Mouse (Mus musculus) neural tube, embryonic 14.5 days (tissue): ENCODE results near the gene Dcaf12. TPM values are rescaled to one million over a fixed set of nuclear protein-coding genes. Genes with fewer than 3 reads are reported as not detected.
A peak's percentile ranks its signal among the peaks of the same experiment; 100 is the strongest.

Experiments
- ATAC-seq: fragments of 200-750 bp; cut with Nextera tagmentation; 2 replicates; pipeline ENCODE4 v1.8.0; 2017; ENCODE audit warnings: low read depth, mild to moderate bottlenecking, moderate TSS enrichment, moderate library complexity
- H3K27ac ChIP-seq: fragments of 300-500 bp; sonication (generic); 2 replicates; pipeline ENCODE4 v1.5.1; 2014; ENCODE audit warnings: low read depth, mild to moderate bottlenecking, control low read depth, low read length, moderate library complexity, mixed read lengths
- H3K27me3 ChIP-seq: fragments of 300-500 bp; sonication (generic); 2 replicates; pipeline ENCODE4 v1.6.1; 2014; ENCODE audit warnings: low read length; ENCODE audit not compliant: control insufficient read depth, insufficient read depth
- H3K36me3 ChIP-seq: fragments of 300-500 bp; sonication (generic); 2 replicates; pipeline ENCODE4 v1.6.1; 2014; ENCODE audit warnings: low read length, mixed read lengths; ENCODE audit not compliant: control insufficient read depth, insufficient read depth
- H3K4me1 ChIP-seq: fragments of 300-500 bp; sonication (generic); 2 replicates; pipeline ENCODE4 v1.6.1; 2014; ENCODE audit warnings: low read length; ENCODE audit not compliant: control insufficient read depth, insufficient read depth
- H3K4me2 ChIP-seq: fragments of 300-500 bp; sonication (generic); 2 replicates; pipeline ENCODE4 v1.6.1; 2014; ENCODE audit warnings: mild to moderate bottlenecking, low read depth, low read length, control low read depth
- H3K4me3 ChIP-seq: fragments of 300-500 bp; sonication (generic); 2 replicates; pipeline ENCODE4 v1.5.1; 2014; ENCODE audit warnings: low read depth, low read length, control low read depth, mixed read lengths
- H3K9ac ChIP-seq: fragments of 300-500 bp; sonication (generic); replicated peaks from 2 replicates; pipeline ENCODE4 v1.6.1; 2014; ENCODE audit warnings: low read depth, mild to moderate bottlenecking, control low read depth, low read length, mixed read lengths
- H3K9me3 ChIP-seq: fragments of 300-500 bp; sonication (generic); 2 replicates; pipeline ENCODE4 v1.6.1; 2016; ENCODE audit warnings: low read length; ENCODE audit not compliant: control insufficient read depth
- WGBS: fragments of 180-500 bp; shearing (Covaris S2); extraction: QIAGEN DNeasy Blood & Tissue Kit; methylation state at CpG from one replicate; pipeline ENCODE4 v1.1.7; 2014; 5-methylcytosine and 5-hydroxymethylcytosine counted together
- polyA plus RNA-seq: library from polyadenylated mRNA; unstranded; fragments of >200 nt; fragmentation: Nextera tagmentation; extraction: Ambion mirVana; gene quantifications from 2 replicates; pipeline ENCODE4 v1.2.1, GENCODE M21; 2014

Gene Dcaf12
- polyA plus RNA-seq, 1 experiment from 2014 or later, result 57.4 TPM

DNA sequence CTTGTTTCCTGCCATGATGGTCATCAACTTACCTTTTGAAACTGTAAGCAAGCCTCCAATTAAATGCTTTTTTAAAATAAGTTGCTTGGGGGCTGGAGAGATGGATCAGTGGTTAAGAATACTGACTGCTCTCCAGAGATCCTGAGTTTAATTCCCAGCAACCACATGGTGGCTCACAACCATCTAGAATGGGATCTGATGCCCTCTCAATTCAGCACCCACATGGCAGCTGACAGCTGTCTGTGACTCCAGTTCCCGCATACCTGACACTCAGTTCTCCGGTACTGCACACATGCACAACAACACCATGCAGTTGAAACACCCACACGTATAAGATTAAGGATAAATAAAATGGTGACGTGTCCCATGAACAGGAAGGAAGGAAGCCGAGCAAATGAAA, 3.6 kb upstream of the Dcaf12 start:
- Histone ChIP-seq H3K36me3 (no peaks in the 10 kb centered on the region), H3K9me3 (no peaks in the 10 kb centered on the region), H3K4me1 (peaks cover 6% of the 10 kb centered on the region; the same call in 1 of the 2 replicates), H3K4me3 (no peak overlapping the region), H3K4me2 (no peak overlapping the region), H3K9ac (no peak overlapping the region), H3K27ac (no peak overlapping the region), H3K27me3 (no peaks in the 10 kb centered on the region)
- WGBS, result 85% methylated on average over 5 of the region's 5 CpGs
- no peak for ATAC-seq

DNA sequence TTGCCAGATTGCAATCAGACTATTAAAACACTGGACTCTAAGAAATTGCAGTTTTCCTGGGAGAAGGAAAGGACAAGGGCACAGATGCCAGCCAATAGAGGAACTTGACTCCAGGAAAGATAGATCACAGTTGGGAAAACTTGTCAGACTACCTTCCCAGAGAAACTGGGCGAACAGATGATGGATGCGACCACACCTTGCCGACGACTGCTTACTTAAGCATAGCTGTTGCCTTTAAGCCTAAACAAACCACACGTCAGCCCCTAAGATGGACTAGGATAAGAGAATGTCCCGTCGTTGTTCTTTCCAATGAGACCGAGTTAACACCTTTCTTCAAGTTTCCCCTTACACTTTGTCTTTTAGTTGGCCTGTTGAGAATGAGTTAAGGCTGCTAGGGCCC, 484 bp upstream of the Dcaf12 start:
- no peaks in the 10 kb centered on the region for H3K27me3 ChIP-seq
- peaks cover 14% of the 10 kb centered on the region for H3K4me1 ChIP-seq
- peak overlapping the region; percentile 99 for H3K4me3 ChIP-seq
- H3K27ac ChIP-seq, result peak overlapping the region; percentile 95
- H3K36me3 ChIP-seq, result peaks cover 9% of the 10 kb centered on the region
- no peaks in the 10 kb centered on the region for H3K9me3 ChIP-seq
- WGBS, result 59% methylated on average over 8 of the region's 8 CpGs
- ATAC-seq, result no peak
- H3K4me2 ChIP-seq, result peak overlapping the region; percentile 91
- peak overlapping the region; percentile 49 for H3K9ac ChIP-seq

DNA sequence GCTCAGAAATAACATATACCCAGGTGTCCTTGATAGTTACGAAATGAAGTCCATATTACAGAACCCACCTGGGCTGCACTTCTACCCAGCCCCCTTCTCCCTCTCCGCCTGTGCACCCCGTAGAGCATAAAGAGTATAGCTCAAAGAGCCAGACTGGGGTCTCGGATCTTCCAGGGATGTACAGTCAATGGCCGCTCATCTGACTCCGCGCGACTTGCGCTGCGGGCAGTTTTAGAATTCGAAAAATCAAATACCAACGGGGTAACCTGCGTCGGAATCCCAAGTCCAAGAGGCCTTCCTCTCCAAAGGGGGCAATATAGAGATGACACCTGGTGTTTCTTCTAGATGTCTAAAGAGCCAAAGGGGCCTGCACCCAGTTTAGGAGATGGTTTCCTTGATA, 967 bp downstream of the Dcaf12 start:
- Histone ChIP-seq H3K4me3 (peak overlapping the region; percentile 99), H3K9me3 (no peaks in the 10 kb centered on the region), H3K4me1 (peaks cover 14% of the 10 kb centered on the region), H3K36me3 (peaks cover 11% of the 10 kb centered on the region), H3K4me2 (peak overlapping the region; percentile 91), H3K9ac (peak overlapping the region; percentile 84), H3K27me3 (no peaks in the 10 kb centered on the region), H3K27ac (peak overlapping the region; percentile 95; the same call in 1 of the 2 replicates)
- no peak for ATAC-seq
- WGBS, result 17% methylated on average over 14 of the region's 14 CpGs

DNA sequence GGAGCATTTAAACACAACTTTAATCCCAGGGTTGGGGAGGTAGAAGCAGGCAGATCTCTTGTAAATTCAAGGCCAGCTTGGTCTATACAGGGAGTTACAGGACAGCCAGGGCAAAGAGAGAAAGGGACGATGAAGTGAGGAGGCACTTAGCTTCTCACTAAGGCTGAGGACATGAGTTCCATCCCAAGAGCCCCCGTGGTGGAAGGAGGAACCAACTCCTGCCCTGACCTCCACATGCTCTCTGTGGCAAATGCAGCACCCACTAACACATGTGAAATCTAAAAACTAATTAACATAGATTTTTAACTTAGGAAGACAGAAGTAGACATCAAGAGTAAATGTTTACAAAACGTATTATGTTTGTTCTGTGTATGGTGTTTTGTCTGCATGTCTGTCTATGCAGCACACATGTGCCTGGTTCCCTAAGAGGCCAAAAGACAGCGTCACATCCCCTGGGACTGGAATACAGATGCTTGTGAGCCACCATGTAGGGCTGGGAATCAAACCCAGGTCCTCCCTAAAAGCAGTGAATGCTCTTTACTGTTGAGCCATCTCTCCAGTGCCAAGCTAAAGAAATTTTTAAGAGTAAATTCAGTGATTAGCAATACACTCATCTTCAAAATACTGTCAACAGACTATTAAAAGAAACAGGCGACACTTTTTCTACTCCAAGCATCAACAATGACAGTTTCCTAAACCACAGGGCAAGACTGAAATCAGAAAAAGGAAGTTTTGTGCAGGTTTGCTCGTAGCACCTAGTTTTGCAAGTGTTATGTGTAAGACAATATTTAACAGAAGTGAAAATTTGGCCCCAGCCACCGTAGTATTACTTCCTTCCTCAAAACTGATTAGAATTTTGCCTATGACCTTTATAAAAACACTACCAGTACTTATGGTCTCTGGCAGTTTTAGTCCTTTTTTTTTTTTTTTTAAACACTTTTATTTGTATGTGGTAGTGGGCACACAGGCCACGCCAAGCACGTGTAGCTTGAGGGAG, 3.8 kb downstream of the Dcaf12 start:
- Histone ChIP-seq H3K27ac (no peak overlapping the region), H3K4me2 (no peak overlapping the region), H3K4me3 (no peak overlapping the region), H3K27me3 (no peaks in the 10 kb centered on the region), H3K9me3 (no peaks in the 10 kb centered on the region), H3K36me3 (peaks cover 17% of the 10 kb centered on the region), H3K9ac (no peak overlapping the region), H3K4me1 (peaks cover 14% of the 10 kb centered on the region)
- WGBS, result 93% methylated on average over 9 of the region's 9 CpGs
- no peak for ATAC-seq

DNA sequence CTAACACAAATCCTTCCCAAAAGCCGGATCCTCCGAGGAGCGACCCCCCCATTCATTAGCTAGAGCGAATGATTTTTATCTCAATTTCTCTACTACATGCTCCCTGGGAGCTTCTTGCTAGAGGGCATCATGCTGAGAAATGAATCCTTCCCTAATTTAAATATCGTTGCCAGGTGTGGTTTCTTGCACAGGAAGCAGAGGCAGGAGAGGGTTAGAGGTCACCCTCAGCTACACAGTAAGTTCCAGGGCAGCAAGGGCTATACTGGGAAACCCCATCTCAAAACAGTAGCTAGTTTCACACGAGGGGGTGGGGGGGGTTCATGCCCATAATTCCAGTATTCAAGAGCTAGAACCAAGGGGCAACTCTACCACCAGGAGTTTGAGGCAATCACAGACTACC, 7.3 kb downstream of the Dcaf12 start:
- Histone ChIP-seq H3K4me2 (no peak overlapping the region), H3K27ac (no peak overlapping the region), H3K36me3 (peaks cover 18% of the 10 kb centered on the region), H3K27me3 (no peaks in the 10 kb centered on the region), H3K4me3 (no peak overlapping the region), H3K9me3 (no peaks in the 10 kb centered on the region), H3K4me1 (peaks cover 4% of the 10 kb centered on the region; the same call in 1 of the 2 replicates), H3K9ac (no peak overlapping the region)
- WGBS, result 86% methylated on average over 6 of the region's 6 CpGs
- no peak for ATAC-seq

DNA sequence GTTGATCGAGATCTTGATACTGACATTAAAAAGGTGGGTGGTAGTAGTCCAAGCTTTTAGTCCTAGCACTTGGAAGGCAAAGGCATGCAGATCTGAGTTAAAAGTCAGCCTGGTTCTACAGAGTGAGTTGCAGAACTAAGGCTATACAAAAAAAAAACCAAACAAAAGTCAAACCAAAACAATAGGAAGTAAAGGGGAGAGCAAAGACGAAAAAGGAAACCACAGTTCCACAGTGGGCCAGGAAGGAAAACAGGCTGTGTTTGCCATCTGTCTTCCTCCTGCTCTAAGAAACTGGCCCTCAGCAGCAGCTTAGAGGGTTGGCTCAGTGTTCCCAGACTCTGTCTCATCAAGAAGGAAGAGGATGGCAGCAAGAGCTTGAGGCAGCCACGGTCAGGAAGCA, 10.4 kb downstream of the Dcaf12 start:
- Histone ChIP-seq H3K9me3 (no peaks in the 10 kb centered on the region), H3K4me2 (no peak overlapping the region), H3K27ac (no peak overlapping the region), H3K36me3 (peaks cover 35% of the 10 kb centered on the region), H3K27me3 (no peaks in the 10 kb centered on the region), H3K9ac (no peak overlapping the region), H3K4me1 (no peaks in the 10 kb centered on the region), H3K4me3 (no peak overlapping the region)
- ATAC-seq, result no peak
- WGBS, result 79% methylated on average over 3 of the region's 3 CpGs

DNA sequence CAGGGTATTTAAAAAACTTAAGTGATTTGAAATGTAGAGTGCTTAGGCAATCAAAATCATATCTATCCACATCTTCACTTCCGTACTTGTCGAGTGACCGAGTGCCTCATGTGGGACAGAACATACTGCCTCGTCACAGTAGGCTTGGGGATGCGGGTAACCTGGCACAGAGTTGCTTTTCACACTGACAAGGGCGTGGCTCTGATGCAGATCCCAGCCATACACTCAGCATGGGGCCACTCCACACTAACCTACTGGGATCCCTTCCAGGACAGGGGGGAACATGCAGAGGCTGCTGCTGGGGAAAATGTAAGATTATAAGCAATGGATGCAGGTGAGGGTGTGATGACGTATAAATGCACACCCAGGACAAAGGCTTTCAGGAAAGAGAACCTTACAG, 11.0 kb downstream of the Dcaf12 start:
- Histone ChIP-seq H3K9me3 (no peaks in the 10 kb centered on the region), H3K4me2 (no peak overlapping the region), H3K9ac (no peak overlapping the region), H3K27me3 (no peaks in the 10 kb centered on the region), H3K27ac (no peak overlapping the region), H3K4me3 (no peak overlapping the region), H3K4me1 (no peaks in the 10 kb centered on the region), H3K36me3 (peaks cover 41% of the 10 kb centered on the region)
- no peak for ATAC-seq
- 91% methylated on average over 7 of the region's 7 CpGs for WGBS

DNA sequence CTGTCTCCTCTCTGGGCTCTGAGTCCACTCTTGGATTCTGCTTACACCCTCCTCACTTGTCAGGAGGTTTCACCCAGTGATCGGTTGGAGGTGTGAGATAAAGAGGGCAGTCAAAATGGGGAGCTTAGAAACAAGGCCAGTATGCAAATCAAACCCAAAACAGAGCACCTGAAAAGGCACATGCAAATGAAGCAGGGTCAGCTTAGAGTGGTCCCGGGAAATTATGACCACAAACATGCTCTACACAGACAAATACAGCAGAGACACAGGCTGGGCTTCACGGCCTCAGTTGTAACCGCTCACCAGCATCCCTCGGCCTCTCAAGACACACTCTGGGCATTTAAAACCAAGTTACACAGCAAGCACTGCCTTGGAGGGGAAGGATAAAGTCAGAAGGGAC, 15.7 kb downstream of the Dcaf12 start:
- Histone ChIP-seq H3K27ac (no peak overlapping the region), H3K9ac (no peak overlapping the region), H3K27me3 (no peaks in the 10 kb centered on the region), H3K4me3 (no peak overlapping the region), H3K9me3 (no peaks in the 10 kb centered on the region), H3K36me3 (peaks cover 65% of the 10 kb centered on the region), H3K4me2 (no peak overlapping the region), H3K4me1 (no peaks in the 10 kb centered on the region)
- WGBS, result 98% methylated on average over 5 of the region's 5 CpGs
- no peak for ATAC-seq

DNA sequence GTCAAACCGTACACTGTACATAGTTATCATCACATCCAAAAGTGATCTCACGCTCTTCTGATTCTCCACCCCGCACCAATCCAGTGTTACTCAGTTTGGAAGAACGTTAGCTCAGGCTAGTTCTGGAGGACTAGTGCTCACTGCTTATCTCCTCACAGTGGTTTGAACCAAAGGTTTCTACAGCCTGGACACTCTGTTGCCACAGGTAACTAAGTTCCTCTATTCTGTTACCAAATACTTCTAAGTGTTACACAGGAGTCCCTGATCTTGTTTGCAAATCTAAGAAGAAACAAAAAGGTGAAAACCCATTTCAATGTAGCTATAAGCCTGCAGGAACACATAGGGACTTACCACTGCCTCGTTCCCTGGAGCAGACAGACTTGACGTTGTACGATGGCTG, 18.7 kb downstream of the Dcaf12 start:
- WGBS, result 98% methylated on average over 7 of the region's 7 CpGs
- Histone ChIP-seq H3K9me3 (no peaks in the 10 kb centered on the region), H3K4me2 (no peak overlapping the region), H3K4me1 (no peaks in the 10 kb centered on the region), H3K27ac (no peak overlapping the region), H3K9ac (no peak overlapping the region), H3K36me3 (peaks cover 64% of the 10 kb centered on the region), H3K27me3 (no peaks in the 10 kb centered on the region), H3K4me3 (no peak overlapping the region)
- no peak for ATAC-seq
